Mouse (Mus musculus) bone marrow macrophage, adult 2 months (primary cell): ENCODE measurements around the gene Zmynd10. TPM values are rescaled to one million over a fixed set of nuclear protein-coding genes. Genes with fewer than 3 reads are reported as not detected.

Experiments used
- H3K27ac ChIP-seq: 2 replicates; pipeline ENCODE4 v1.5.1; 2012; ENCODE audit warnings: low read depth, low read length; ENCODE audit not compliant: insufficient read depth
- H3K4me1 ChIP-seq: 2 replicates; pipeline ENCODE4 v1.6.1; 2012; ENCODE audit warnings: low read length; ENCODE audit not compliant: control insufficient read depth, insufficient read depth
- H3K4me3 ChIP-seq: 2 replicates; pipeline ENCODE4 v1.5.1; 2012; ENCODE audit warnings: mild to moderate bottlenecking, low read length, moderate library complexity; ENCODE audit not compliant: insufficient read depth
- CTCF ChIP-seq: IDR thresholded peaks from 2 replicates; pipeline ENCODE4 v1.5.1; 2012; ENCODE audit warnings: low read depth, mild to moderate bottlenecking, low read length, moderate library complexity
- POLR2A ChIP-seq: IDR thresholded peaks from 2 replicates; pipeline ENCODE4 v1.6.1; 2012; ENCODE audit warnings: mild to moderate bottlenecking, low read depth, low read length, borderline replicate concordance
- polyA plus RNA-seq: library from polyadenylated mRNA; stranded (reverse); fragments of >200 nt; gene quantifications from 2 replicates; pipeline ENCODE4 v1.2.4, GENCODE M21; 2012; ENCODE audit not compliant: missing spikeins, insufficient read depth, insufficient read length

The Zmynd10 gene
- polyA plus RNA-seq, 1 experiment = 0.66 TPM

GRCm38 (mm10) chr9:107520331-107520730, 26.8 kb upstream of the Zmynd10 start:
- Histone ChIP-seq H3K4me1 (no peaks in the 10 kb centered on the region), H3K4me3 (no peak overlapping the region), H3K27ac (no peak overlapping the region)
- TF ChIP-seq CTCF = no peak

GRCm38 (mm10) chr9:107521190-107521589, 25.9 kb upstream of the Zmynd10 start:
- H3K4me3 ChIP-seq = no peak overlapping the region
- H3K27ac ChIP-seq = no peak overlapping the region
- no peak for TF ChIP-seq POLR2A
- TF ChIP-seq CTCF = no peak
- no peaks in the 10 kb centered on the region for H3K4me1 ChIP-seq

- Histone ChIP-seq H3K4me3 (no peak overlapping the region), H3K4me1 (no peaks in the 10 kb centered on the region), H3K27ac (no peak overlapping the region)
- no peak for TF ChIP-seq CTCF
- no peak for TF ChIP-seq POLR2A
Observed at GRCm38 (mm10) chr9:107521711-107522399, 25.2 kb upstream of the Zmynd10 start.

- Histone ChIP-seq H3K4me3 (no peak overlapping the region), H3K27ac (no peak overlapping the region), H3K4me1 (no peaks in the 10 kb centered on the region)
- TF ChIP-seq CTCF = no peak
- TF ChIP-seq POLR2A = no peak
Observed at GRCm38 (mm10) chr9:107522400-107522711, 24.7 kb upstream of the Zmynd10 start.

- peak overlapping the region; percentile 20 for H3K4me3 ChIP-seq
Observed at GRCm38 (mm10) chr9:107526198-107527026, 20.7 kb upstream of the Zmynd10 start.

GRCm38 (mm10) chr9:107533791-107534407, 13.2 kb upstream of the Zmynd10 start, which contains the start of gene Tmem115:
Tmem115 (plus strand) TSS chr9:107533945.
- H3K27ac ChIP-seq = peak within 1 kb of the TSS; percentile 79
- peaks cover 11% of the 10 kb centered on the region for H3K4me1 ChIP-seq
- peak within 1 kb of the TSS; percentile 81 for H3K4me3 ChIP-seq
- TF ChIP-seq CTCF (no peak), POLR2A (no peak)

More at GRCm38 (mm10) chr9:107526198-107527026, 20.7 kb upstream of the Zmynd10 start:
- TF ChIP-seq CTCF (no peak), POLR2A (no peak)
- H3K4me1 ChIP-seq = no peaks in the 10 kb centered on the region
- H3K27ac ChIP-seq = no peak overlapping the region

GRCm38 (mm10) chr9:107534408-107535202, 12.5 kb upstream of the Zmynd10 start:
- H3K4me1 ChIP-seq = peaks cover 11% of the 10 kb centered on the region
- TF ChIP-seq POLR2A = no peak
- no peak for TF ChIP-seq CTCF
- peak overlapping the region; percentile 79 for H3K27ac ChIP-seq
- H3K4me3 ChIP-seq = peak overlapping the region; percentile 81

- Histone ChIP-seq H3K4me1 (peaks cover 17% of the 10 kb centered on the region), H3K27ac (no peak overlapping the region), H3K4me3 (no peak overlapping the region)
- no peak for TF ChIP-seq CTCF
- TF ChIP-seq POLR2A = no peak
Observed at GRCm38 (mm10) chr9:107538231-107538630, 8.9 kb upstream of the Zmynd10 start.

- no peak for TF ChIP-seq CTCF
- TF ChIP-seq POLR2A = no peak
- Histone ChIP-seq H3K4me3 (no peak overlapping the region), H3K4me1 (peaks cover 17% of the 10 kb centered on the region), H3K27ac (no peak overlapping the region)
Observed at GRCm38 (mm10) chr9:107538711-107539110, 8.4 kb upstream of the Zmynd10 start.

- TF ChIP-seq POLR2A (no peak), CTCF (no peak)
- Histone ChIP-seq H3K4me1 (peaks cover 17% of the 10 kb centered on the region), H3K4me3 (no peak overlapping the region), H3K27ac (no peak overlapping the region)
Observed at GRCm38 (mm10) chr9:107539940-107540339, 7.2 kb upstream of the Zmynd10 start.
